Mouse (Mus musculus) CD8-positive naive resting alpha-beta T cell, adult 57 days (primary cell): ENCODE measurements around the gene Ddi2. TPM values are rescaled to one million over a fixed set of nuclear protein-coding genes. Genes with fewer than 3 reads are reported as not detected.

Source experiments
- total RNA-seq: library from RNA; stranded (reverse); gene quantifications from one replicate; pipeline ENCODE4 v1.2.4, GENCODE M21; 2023

The Ddi2 gene
- 34.0 TPM for total RNA-seq

GRCm38 (mm10) chr4:141722731-141723672 lies at the start of gene Ddi2:
Gene Ddi2, minus strand, starts transcription at chr4:141723419.

DNA sequence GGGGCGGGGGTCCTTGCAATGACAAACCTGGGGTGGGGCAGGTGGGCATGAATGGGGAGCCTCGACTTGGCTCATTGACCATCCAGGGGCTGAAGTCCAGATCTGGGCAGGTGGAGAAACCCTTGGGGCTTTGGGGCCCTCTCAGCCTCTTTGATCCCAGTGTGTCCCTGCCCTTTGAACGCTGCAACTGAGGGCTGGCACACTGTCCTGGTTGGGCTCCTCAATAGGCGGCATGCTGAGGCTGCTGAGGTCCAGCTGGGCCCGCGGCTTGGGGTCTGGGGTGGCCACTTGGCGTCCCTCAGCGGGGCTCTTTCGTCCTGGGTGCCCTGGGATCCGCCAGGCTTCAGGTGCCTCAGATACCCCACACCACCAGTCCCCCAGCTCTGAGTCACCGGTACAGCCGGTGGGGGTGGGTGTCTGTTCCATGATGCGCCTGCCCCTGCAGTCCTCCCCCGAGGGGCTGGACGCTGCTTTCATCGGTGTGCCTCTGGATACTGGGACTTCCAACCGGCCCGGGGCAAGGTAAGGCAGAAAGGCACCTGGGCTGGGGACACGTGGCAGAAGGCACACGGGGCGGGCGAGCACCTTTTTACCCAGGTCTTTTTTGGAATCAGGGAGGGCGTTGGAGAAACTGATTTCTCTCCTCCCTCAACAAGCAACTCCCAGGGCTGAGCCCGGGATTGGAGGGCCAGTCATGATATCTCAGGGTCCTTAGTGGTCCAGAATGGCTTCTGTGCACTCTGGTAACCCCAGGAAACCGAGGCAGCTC lies 23.5 kb upstream of the Ddi2 start, which contains the start of gene Agmat:
Gene Agmat (plus strand): TSS at position 95 of the 769 bp plus-strand sequence.

GRCm38 (mm10) chr4:141685499-141685898 lies 37.7 kb downstream of the Ddi2 start, which contains the start of gene Rsc1a1:
Gene Rsc1a1, minus strand, starts transcription at chr4:141685599.

GRCm38 (mm10) chr4:141664799-141665198 lies 58.4 kb downstream of the Ddi2 start, which contains the start of gene Plekhm2:
Gene Plekhm2, minus strand, starts transcription at chr4:141664899.

Other genes with a start within 250 kb of the Ddi2 start
- gene Spen, start 184.8 kb downstream of the Ddi2 start, total RNA-seq, result 55.5 TPM
- gene Fblim1, start 117.3 kb downstream of the Ddi2 start, total RNA-seq, result not detected
- gene Tmem82, start 104.8 kb downstream of the Ddi2 start, total RNA-seq, result 0.34 TPM
- not detected for gene Slc25a34, start 99.6 kb downstream of the Ddi2 start, total RNA-seq
- 35.0 TPM for gene Plekhm2, start 58.5 kb downstream of the Ddi2 start, total RNA-seq
- 6.6 TPM for gene Rsc1a1, start 37.8 kb downstream of the Ddi2 start, total RNA-seq
- not detected for gene Agmat, start 23.3 kb upstream of the Ddi2 start, total RNA-seq
- gene Dnajc16, start 67.5 kb upstream of the Ddi2 start, total RNA-seq, result 10.9 TPM
- 9.9 TPM for gene Casp9, start 70.2 kb upstream of the Ddi2 start, total RNA-seq
- gene Cela2a, start 102.7 kb upstream of the Ddi2 start, total RNA-seq, result 15.7 TPM
- gene Ctrc, start 122.9 kb upstream of the Ddi2 start, total RNA-seq, result 1.2 TPM
- 41.4 TPM for gene Efhd2, start 151.5 kb upstream of the Ddi2 start, total RNA-seq